Mouse (Mus musculus) kidney, postnatal 14 days (tissue): ENCODE results near the gene Piga.
A peak's percentile ranks its signal among the peaks of the same experiment; 100 is the strongest.

Experiments
- DNase-seq: peaks from one replicate; pipeline ENCODE4 v3.0.0; 2022; ENCODE audit warnings: mixed read lengths

Gene Piga

DNA sequence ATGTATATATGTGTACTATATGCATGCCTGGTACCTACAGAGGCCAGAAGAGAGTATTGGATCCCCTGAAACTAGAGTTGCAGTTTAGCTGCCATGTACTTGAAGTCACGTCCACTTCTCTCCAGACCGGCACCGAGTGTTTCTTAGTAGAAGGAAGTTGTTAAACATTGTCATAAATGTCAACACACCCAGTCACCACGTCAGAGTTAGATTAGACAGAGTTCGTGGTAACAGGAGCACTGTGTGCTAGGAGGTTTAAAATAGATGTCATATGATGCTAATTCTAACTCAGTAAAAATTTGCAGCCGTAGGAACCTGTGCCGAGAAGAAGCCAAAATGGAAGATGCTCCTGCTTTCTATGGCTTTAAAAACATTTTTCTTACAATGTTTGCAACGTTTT lies 17.1 kb downstream of the Piga start, which contains the start of gene Asb11:
TSS of gene Asb11 (plus strand) at position 286 of the 400 bp plus-strand sequence.
- DNase-seq, result no peak

- no peak for DNase-seq
Observed at GRCm38 (mm10) chrX:164439462-164439861, 19.9 kb downstream of the Piga start.

DNA sequence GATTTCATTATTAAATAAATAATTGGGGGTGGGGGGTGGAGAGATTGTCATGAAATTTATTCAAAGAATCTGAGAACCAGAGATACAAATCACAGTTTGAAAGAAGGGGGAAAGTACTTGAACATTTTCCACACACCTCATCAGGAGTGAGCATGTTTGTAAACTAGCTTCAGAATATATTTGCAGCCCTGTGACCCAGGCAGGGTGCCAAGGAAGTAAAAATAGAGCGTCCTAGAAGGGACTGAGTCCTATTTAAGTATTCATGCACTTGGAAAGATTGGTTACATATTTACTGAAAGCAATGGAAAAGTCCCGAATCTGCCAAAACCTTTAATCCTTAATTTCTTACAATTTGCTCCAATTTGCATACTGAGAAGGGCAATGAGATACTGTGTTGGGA lies 20.6 kb downstream of the Piga start:
- DNase-seq, result peak; percentile 82

DNA sequence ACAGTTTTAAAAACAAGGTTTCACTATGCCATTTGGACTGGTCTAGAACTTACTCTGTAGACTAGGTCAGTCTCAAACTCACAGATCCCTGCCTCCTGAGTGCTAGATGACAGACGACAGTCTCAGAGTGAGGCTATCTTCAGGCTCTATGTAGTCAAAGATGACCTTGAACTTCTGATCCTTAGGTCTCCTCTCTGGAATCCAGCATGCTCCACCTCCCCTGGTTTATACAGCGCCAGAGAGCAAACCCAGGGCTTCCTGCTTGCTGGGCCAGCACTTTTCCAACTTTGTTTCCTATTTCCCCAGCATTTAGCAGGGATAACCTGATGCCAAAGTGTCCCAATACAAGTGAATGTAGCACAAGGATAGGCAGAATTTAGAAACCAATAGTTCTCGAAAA lies 21.1 kb downstream of the Piga start:
- no peak for DNase-seq

DNA sequence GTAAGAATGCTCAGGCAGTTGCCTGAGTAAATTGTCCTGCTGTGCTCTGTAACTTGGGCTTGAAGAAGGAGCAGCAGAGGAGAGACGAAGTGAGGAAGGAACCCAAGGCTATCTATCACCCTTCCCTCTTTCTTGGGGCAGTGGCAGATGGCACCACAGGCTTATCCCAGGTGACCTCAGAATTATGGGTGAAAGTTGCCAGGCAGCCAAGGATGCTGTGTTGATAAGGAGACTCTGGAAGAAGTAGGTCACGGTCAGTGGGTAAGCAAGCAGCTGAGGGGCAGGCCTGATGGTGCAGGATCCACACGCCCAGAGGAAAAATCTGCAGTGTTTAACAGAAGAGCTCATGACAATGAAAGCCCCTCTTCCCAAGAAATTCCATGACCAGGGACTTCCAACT lies 21.7 kb downstream of the Piga start:
- no peak for DNase-seq

DNA sequence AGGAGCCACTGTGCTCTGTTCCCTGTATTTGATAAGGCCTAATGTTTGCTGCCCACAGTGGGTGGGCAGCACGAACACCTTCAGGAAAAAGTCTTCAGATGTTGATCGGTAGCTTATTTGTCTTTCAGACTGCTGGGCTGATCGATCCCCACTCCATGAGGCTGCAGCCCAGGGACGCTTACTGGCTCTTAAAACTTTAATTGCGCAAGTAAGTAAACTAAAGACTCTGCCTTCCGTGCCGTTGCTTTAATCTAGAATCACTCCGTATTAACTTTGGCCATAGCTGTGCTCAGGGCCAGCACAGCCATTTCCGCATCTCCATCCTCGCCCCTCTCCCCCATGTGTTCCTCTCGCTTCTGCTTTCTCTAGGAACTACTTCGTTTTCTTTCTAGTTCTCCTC lies 26.0 kb downstream of the Piga start:
- no peak for DNase-seq

GRCm38 (mm10) chrX:164446106-164446551 lies 26.5 kb downstream of the Piga start:
- DNase-seq, result no peak

- DNase-seq, result no peak
Observed at GRCm38 (mm10) chrX:164446835-164447681, 27.5 kb downstream of the Piga start.

DNA sequence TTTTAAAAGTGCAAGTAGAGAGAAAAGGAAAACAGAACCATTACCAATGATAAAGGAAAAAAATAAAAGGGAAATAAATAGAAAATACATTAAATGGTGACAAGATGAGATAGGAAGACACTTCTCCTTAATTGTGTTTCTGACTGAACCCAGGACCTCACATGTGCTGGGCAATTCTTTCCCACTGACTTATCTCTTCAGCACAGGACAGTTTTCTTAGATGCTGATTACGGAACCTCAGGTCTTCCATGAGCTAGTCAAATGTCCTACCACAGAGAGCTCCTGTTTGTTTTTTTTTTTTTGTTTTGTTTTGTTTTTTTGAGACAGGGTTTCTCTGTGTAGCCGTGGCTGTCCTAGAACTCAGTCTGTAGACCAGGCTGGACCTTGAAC lies 28.1 kb downstream of the Piga start:
- DNase-seq, result no peak

DNA sequence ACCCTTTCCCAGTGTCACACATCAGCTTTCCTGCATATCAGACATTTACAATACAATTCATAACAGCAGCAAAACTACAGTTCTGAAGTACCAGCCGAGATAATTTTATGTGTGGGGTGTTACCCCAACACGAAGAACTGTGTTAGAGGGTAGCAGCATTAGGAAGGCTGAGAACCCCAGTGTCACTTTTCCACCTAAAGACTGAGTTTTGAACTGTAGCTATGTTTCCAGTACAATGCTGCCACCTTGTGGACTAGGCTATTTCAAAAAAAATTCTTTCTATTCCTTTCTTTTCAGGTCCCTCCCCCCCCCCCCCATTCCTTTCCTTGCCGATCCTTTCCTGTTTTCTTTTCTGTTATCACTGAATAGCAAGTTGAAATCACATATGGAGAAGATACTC lies 29.6 kb downstream of the Piga start:
- peak; percentile 50 for DNase-seq

- peak; percentile 14 for DNase-seq
Observed at GRCm38 (mm10) chrX:164459205-164459878, 39.8 kb downstream of the Piga start.
